Mouse (Mus musculus): Measurements from ENCODE around the gene Adamts7. TPM values are rescaled to one million over a fixed set of nuclear protein-coding genes. Genes with fewer than 3 reads are reported as not detected.

Adamts7 gene
- total and polyA plus RNA-seq, 2 experiments from 2014 or later: 2.9 to 10.4 TPM

DNA sequence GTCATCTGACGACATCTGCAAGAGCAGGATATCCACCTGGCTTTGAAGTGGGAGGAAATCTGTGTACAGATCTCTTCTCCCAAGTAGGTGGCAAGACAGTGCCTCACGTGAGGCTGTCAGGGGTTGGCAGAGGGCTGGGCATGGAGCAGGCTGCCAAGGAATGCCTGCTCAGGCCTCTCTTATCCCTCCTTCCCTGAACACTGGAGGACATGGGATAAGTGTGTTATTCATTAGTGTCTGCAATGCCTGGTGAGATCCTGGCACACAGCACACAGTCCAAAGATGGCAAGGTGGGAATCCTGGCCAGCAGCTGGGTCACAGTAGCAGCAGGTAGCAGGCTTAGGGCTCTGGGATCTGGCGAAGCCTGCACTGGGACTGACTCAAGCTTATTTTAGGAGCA is 50.3 kb downstream of the Adamts7 start:
- DNase-seq (ENCODE audit: low spot score) (no peak), ATAC-seq (no peak)
- H3K27me3 ChIP-seq (ENCODE audit: insufficient read depth, low read length): no peaks in the 10 kb centered on the region
- no peaks in the 10 kb centered on the region for H3K4me1 ChIP-seq (ENCODE audit: insufficient read depth, low read length)
- no peak overlapping the region for H3K4me3 ChIP-seq (ENCODE audit: low read length)
- no peak for TF ChIP-seq CTCF (IDR thresholded peaks at IDR 0.05; ENCODE audit: low read depth)
- H3K27ac ChIP-seq: no peak overlapping the region
- no peak overlapping the region for H3K4me2 ChIP-seq (ENCODE audit: low read depth, low read length)
- 53% methylated on average over 3 of the region's 3 CpGs for WGBS
- H3K9me3 ChIP-seq (ENCODE audit: low read length): no peaks in the 10 kb centered on the region
- H3K9ac ChIP-seq (replicated peaks; ENCODE audit: low read length): no peak overlapping the region
- peaks cover 17% of the 10 kb centered on the region for H3K36me3 ChIP-seq (ENCODE audit: insufficient read depth, low read length)

DNA sequence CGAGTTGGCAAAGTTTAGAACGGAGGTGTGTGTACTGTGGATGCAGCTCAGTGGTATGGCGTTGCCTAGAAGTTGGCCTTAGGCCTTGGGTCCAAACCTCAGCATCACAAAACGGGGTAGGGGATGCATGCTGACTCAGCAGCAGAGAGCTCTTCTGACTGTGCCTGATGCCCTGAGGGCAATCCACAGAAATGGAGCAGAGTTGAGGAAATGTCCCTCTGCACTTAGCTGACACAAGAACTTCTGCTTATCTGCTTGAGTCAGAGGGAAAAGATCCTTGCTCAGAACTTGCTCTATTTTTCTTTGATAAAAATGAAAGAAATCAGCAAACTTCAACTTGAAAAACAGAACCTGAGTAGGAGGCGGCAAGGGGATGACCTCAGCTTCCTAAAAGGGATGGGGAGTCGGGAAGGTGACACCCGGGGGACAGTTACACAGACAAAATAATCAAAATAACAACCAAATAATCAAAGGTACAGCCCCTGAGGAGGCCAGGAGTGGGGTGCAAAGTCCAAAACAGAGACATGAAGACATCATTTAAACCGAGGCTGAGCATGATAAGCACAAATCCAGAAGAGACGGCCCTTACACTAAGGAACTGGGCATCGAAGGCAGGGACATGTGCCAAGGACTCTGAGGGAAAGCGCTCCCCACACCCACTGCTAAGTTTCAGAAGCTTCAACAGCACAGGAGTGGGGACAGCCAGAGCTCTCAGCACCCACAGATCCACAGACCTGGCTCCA is 53.6 kb downstream of the Adamts7 start:
- H3K36me3 ChIP-seq (ENCODE audit: insufficient read depth, low read length): peaks cover 22% of the 10 kb centered on the region
- no peaks in the 10 kb centered on the region for H3K4me1 ChIP-seq (ENCODE audit: insufficient read depth, low read length)
- H3K4me3 ChIP-seq (ENCODE audit: low read length): no peak overlapping the region
- no peak overlapping the region for H3K27ac ChIP-seq
- WGBS: 79% methylated on average over 11 of the region's 11 CpGs
- no peaks in the 10 kb centered on the region for H3K27me3 ChIP-seq (ENCODE audit: insufficient read depth, low read length)
- H3K9me3 ChIP-seq (ENCODE audit: low read length): no peaks in the 10 kb centered on the region
- ATAC-seq (no peak), DNase-seq (ENCODE audit: low spot score) (no peak)
- TF ChIP-seq CTCF (IDR thresholded peaks at IDR 0.05; ENCODE audit: low read depth): no peak
- H3K9ac ChIP-seq (replicated peaks; ENCODE audit: low read length): no peak overlapping the region
- H3K4me2 ChIP-seq (ENCODE audit: low read depth, low read length): no peak overlapping the region

DNA sequence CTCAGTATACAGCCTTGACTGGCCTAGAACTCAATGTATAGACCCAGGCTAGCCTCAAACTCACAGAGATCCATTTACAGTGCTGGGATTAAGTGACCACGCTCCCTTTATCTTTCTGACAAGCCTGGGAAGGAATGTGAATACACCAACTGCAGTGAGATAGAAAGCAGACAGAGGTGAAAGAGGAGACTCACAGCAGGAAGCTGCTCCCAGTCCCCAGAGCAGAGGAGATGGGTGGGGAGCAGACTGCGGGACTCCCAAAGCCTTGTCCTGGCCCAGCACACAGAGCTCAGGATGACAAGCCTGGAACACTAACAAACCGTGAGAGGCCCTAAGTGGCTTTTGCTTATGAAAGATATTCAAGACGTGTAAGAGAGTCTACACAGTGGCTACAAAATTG is 54.6 kb downstream of the Adamts7 start:
- ATAC-seq (no peak), DNase-seq (ENCODE audit: low spot score) (no peak)
- Histone ChIP-seq H3K4me2 (ENCODE audit: low read depth, low read length) (no peak overlapping the region), H3K27ac (no peak overlapping the region), H3K4me1 (ENCODE audit: insufficient read depth, low read length) (no peaks in the 10 kb centered on the region), H3K36me3 (ENCODE audit: insufficient read depth, low read length) (peaks cover 22% of the 10 kb centered on the region), H3K9ac (replicated peaks; ENCODE audit: low read length) (no peak overlapping the region), H3K9me3 (ENCODE audit: low read length) (no peaks in the 10 kb centered on the region), H3K4me3 (ENCODE audit: low read length) (no peak overlapping the region), H3K27me3 (ENCODE audit: insufficient read depth, low read length) (no peaks in the 10 kb centered on the region)
- 37% methylated on average over 4 of the region's 4 CpGs for WGBS
- no peak for TF ChIP-seq CTCF (IDR thresholded peaks at IDR 0.05; ENCODE audit: low read depth)

DNA sequence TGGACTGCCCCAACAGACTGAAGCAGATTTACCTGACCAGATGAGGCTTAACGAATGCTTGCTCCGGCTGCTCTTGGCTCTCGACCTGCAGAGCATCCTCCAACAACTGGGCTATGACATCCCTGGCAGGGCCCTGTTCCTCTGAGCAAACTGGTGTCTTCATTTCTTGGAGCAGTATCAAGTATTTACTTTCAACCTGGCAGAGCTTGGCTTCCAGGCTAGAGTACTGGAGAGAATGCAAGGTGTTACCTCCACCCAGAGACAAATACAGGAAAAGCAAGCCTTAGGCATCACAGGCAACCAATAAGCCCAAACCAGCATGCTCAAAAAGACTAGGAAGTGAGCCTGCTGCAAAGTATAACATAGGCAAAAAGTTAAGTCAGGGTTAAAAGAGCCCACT is 59.4 kb downstream of the Adamts7 start:
- DNase-seq (ENCODE audit: low spot score): no peak
- 79% methylated on average over 3 of the region's 3 CpGs for WGBS

DNA sequence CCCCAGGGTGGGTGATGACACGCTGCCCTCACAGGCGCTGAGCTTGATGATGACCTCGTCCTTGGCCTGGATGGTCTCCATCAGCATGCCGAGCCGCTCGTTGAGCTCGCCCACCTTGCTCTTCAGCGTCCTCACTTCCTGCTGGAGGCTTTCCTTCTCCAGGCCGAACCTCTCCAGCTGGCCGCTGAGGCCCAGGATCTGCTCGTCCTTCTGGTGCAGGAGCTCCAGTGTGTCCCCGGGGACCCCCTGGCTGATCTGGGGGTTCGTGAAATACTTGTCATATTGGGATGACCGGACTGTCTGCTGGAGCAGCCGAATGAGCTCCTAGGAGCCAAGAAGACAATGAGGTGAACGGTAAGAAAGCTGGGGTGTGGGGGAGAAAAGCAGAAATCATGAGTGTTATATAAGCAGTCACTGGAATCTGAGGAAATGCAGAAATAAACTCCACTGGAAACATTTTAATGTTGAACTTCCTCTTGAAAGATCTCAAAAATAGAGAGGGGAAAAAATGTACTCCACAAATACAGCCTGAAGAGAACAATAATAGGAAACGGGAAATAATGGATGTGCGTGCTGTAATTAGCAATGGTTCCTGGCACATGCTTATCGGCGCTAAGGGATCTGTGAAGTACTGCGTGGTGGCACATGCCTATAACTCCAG is 63.3 kb downstream of the Adamts7 start:
- no peak overlapping the region for H3K9ac ChIP-seq (replicated peaks; ENCODE audit: low read length)
- 82% methylated on average over 21 of the region's 21 CpGs for WGBS
- no peaks in the 10 kb centered on the region for H3K9me3 ChIP-seq (ENCODE audit: low read length)
- ATAC-seq (peak; percentile 21; the same call in 1 of the 2 replicates), DNase-seq (ENCODE audit: low spot score) (no peak)
- H3K27ac ChIP-seq: no peak overlapping the region
- H3K36me3 ChIP-seq (ENCODE audit: insufficient read depth, low read length): peaks cover 13% of the 10 kb centered on the region
- H3K4me1 ChIP-seq (ENCODE audit: insufficient read depth, low read length): no peaks in the 10 kb centered on the region
- TF ChIP-seq CTCF (IDR thresholded peaks at IDR 0.05; ENCODE audit: low read depth): no peak
- H3K4me3 ChIP-seq (ENCODE audit: low read length): no peak overlapping the region
- no peaks in the 10 kb centered on the region for H3K27me3 ChIP-seq (ENCODE audit: insufficient read depth, low read length)
- H3K4me2 ChIP-seq (ENCODE audit: low read depth, low read length): no peak overlapping the region

More for the DNA sequence above, 59.4 kb downstream of the Adamts7 start:
- H3K4me3 ChIP-seq (ENCODE audit: low read length): no peak overlapping the region
- H3K27ac ChIP-seq: no peak overlapping the region
- peaks cover 26% of the 10 kb centered on the region for H3K36me3 ChIP-seq (ENCODE audit: insufficient read depth, low read length)
- no peak for ATAC-seq
- no peaks in the 10 kb centered on the region for H3K4me1 ChIP-seq (ENCODE audit: insufficient read depth, low read length)
- H3K4me2 ChIP-seq (ENCODE audit: low read depth, low read length): no peak overlapping the region
- no peaks in the 10 kb centered on the region for H3K27me3 ChIP-seq (ENCODE audit: insufficient read depth, low read length)
- TF ChIP-seq CTCF (IDR thresholded peaks at IDR 0.05; ENCODE audit: low read depth): no peak
- H3K9ac ChIP-seq (replicated peaks; ENCODE audit: low read length): no peak overlapping the region
- H3K9me3 ChIP-seq (ENCODE audit: low read length): no peaks in the 10 kb centered on the region

DNA sequence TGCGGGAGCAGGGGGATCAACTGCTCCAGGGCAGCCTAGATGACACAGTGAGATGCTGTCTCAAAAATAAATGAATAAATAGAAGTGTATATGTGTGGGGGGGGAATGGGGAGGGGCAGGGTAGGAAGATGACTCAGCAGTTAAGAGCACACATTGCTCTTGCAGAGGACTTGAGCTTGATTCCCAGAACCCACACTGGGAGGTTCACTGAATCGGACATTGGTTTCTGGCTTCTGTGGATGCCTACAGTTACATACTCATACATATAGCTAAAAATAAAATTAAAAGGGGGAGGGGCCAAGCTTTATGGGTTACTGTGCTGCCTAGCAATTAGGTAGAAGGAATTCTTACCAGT is 63.9 kb downstream of the Adamts7 start:
- 71% methylated on average over 2 of the region's 2 CpGs for WGBS
- ATAC-seq: no peak
- TF ChIP-seq CTCF (IDR thresholded peaks at IDR 0.05; ENCODE audit: low read depth): no peak

DNA sequence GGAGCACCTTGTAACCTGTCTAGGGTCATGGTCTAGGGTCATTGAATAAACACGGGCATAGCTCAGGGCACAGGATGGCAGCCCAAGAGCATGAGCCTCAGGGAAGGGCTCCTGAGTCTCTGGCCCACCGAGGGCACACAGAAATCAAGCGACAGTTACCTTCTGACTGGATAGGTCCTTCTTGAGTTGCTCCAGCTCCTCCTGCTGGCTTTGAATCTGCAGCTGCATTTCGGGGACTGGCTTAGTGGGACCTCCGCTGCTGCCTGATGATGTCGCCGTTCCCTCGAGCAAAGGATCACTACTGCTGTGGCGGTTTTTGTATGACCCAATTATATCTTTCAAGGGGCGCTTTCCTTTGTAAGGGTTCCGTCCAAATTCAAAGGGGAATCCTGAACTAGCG is 64.3 kb downstream of the Adamts7 start:
- no peak for DNase-seq (ENCODE audit: low spot score)
- H3K27me3 ChIP-seq (ENCODE audit: insufficient read depth, low read length): no peaks in the 10 kb centered on the region
- ATAC-seq: no peak
- no peak overlapping the region for H3K27ac ChIP-seq
- H3K4me1 ChIP-seq (ENCODE audit: insufficient read depth, low read length): no peaks in the 10 kb centered on the region
- H3K4me2 ChIP-seq (ENCODE audit: low read depth, low read length): no peak overlapping the region
- TF ChIP-seq CTCF (IDR thresholded peaks at IDR 0.05; ENCODE audit: low read depth): 0 out of 2 replicates have a peak, but pooled peaks have one; percentile 16
- no peak overlapping the region for H3K4me3 ChIP-seq (ENCODE audit: low read length)
- no peaks in the 10 kb centered on the region for H3K9me3 ChIP-seq (ENCODE audit: low read length)
- WGBS: 82% methylated on average over 12 of the region's 12 CpGs
- H3K9ac ChIP-seq (replicated peaks; ENCODE audit: low read length): no peak overlapping the region
- H3K36me3 ChIP-seq (ENCODE audit: insufficient read depth, low read length): peaks cover 13% of the 10 kb centered on the region

More for the DNA sequence above, 63.9 kb downstream of the Adamts7 start:
- Histone ChIP-seq H3K27ac (no peak overlapping the region), H3K4me3 (ENCODE audit: low read length) (no peak overlapping the region), H3K36me3 (ENCODE audit: insufficient read depth, low read length) (peaks cover 13% of the 10 kb centered on the region), H3K9me3 (ENCODE audit: low read length) (no peaks in the 10 kb centered on the region), H3K9ac (replicated peaks; ENCODE audit: low read length) (no peak overlapping the region), H3K27me3 (ENCODE audit: insufficient read depth, low read length) (no peaks in the 10 kb centered on the region), H3K4me2 (ENCODE audit: low read depth, low read length) (no peak overlapping the region), H3K4me1 (ENCODE audit: insufficient read depth, low read length) (no peaks in the 10 kb centered on the region)
- no peak for DNase-seq (ENCODE audit: low spot score)
